Mouse (Mus musculus) cerebellum, adult 2 months (tissue): ENCODE results near the gene Kdm6a. TPM values are rescaled to one million over a fixed set of nuclear protein-coding genes. Genes with fewer than 3 reads are reported as not detected.

Source experiments
- DNase-seq, 2 experiments: peaks; one replicate each; pipeline ENCODE4 v3.0.0; 2021
- H3K27ac ChIP-seq: fragments of 200-500 bp; 2 replicates; pipeline ENCODE4 v1.5.1; 2012; ENCODE audit warnings: low read length, control low read depth, inconsistent platforms; ENCODE audit not compliant: insufficient read depth
- H3K27me3 ChIP-seq: fragments of 200-500 bp; 2 replicates; pipeline ENCODE4 v1.6.1; 2012; ENCODE audit warnings: inconsistent platforms, mild to moderate bottlenecking, low read length, moderate library complexity; ENCODE audit not compliant: control insufficient read depth, insufficient read depth
- H3K4me1 ChIP-seq: fragments of 200-500 bp; 2 replicates; pipeline ENCODE4 v1.6.1; 2011; ENCODE audit warnings: low read length; ENCODE audit not compliant: control insufficient read depth, insufficient read depth
- H3K4me3 ChIP-seq: fragments of 200-500 bp; replicated peaks from 2 replicates; pipeline ENCODE3; 2011; ENCODE audit warnings: mild to moderate bottlenecking, low read depth, low read length, control low read depth; ENCODE audit not compliant: insufficient read depth
- CTCF ChIP-seq: fragments of 200-500 bp; IDR thresholded peaks from 2 replicates; pipeline ENCODE4 v1.5.1; 2011; ENCODE audit warnings: low read depth, mild to moderate bottlenecking, control low read depth, low read length, moderate library complexity, borderline replicate concordance; ENCODE audit not compliant: insufficient read depth
- POLR2A ChIP-seq: fragments of 200-500 bp; IDR thresholded peaks from 2 replicates; pipeline ENCODE4 v1.6.1; 2011; ENCODE audit warnings: low read length, control low read depth, borderline replicate concordance; ENCODE audit not compliant: insufficient read depth
- WGBS: fragments of 180-500 bp; shearing (Covaris S2); methylation state at CpG from one replicate; pipeline ENCODE4 v1.1.7; 2018; 5-methylcytosine and 5-hydroxymethylcytosine counted together
- polyA plus RNA-seq: library from polyadenylated mRNA; depleted of rRNA; stranded (reverse); fragments of >200 nt; gene quantifications from 2 replicates; pipeline ENCODE4 v1.2.3, GENCODE M21; 2012

The Kdm6a gene
- polyA plus RNA-seq, 1 experiment: 23.4 TPM

DNA sequence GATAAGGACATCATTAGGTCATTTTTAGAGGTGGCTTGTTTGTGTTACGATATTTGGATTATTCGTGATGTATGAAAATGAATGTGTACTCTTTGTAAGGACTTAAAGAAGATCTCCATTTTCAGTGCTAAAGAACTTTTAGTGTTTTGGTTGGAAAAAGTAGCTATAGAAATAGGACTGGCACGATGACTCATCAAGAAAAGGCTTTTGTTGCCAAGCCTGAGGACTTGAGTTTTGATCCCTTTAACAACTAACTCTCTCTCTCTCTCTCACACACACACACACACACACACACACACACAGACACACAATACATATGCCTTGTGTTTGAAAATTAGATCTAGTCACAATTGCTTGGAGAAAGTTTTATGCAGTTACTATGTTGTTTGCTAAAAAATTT, 4.6 kb downstream of the Kdm6a start:
- no peak for TF ChIP-seq CTCF
- no peak overlapping the region for H3K27ac ChIP-seq
- DNase-seq: no peak
- no peaks in the 10 kb centered on the region for H3K27me3 ChIP-seq
- no peak overlapping the region for H3K4me3 ChIP-seq
- 43% methylated on average over 3 of the region's 3 CpGs for WGBS
- H3K4me1 ChIP-seq: no peaks in the 10 kb centered on the region

DNA sequence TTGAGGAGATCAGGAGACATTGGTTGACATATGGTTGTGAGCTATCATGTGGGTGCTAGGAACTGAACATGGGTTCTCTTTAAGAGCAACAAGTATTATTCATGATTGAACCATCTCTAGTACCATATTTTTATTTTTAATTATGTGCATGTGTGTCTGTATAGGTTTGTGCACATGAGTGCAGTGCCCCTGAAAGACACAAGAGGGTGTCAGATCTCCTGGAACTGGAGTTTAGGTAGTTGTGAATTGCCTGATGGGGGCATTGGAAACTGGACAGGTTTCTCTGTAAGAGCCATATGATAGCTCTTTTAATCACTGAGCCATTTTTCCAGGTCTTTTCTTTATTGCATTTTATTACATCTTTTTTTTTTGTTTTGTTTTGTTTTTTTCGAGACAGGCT, 6.6 kb downstream of the Kdm6a start:
- H3K27ac ChIP-seq: no peak overlapping the region
- WGBS: 71% methylated on average over 1 of the region's 1 CpGs
- TF ChIP-seq POLR2A (no peak), CTCF (no peak)
- no peaks in the 10 kb centered on the region for H3K27me3 ChIP-seq
- DNase-seq: no peak
- no peaks in the 10 kb centered on the region for H3K4me1 ChIP-seq
- H3K4me3 ChIP-seq: no peak overlapping the region

DNA sequence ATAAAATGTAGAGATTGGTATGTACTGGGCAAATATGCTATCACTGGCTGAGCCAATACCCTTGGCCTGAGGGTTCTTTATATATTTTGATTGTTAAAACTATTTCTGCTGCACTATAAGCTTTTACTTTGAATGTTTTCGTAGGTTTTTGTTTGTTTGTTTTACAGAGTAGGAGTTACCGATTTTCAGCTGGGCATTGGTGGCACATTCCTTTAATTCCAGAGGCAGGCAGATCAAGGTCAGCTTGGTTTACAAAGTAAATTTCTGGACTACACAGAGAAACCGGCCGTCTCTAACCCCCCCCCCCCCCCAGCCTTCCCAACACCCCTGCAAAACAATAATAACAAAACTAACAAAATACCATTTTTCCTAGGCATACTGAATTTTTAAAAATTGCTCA, 12.5 kb downstream of the Kdm6a start:
- no peak for DNase-seq
- WGBS: 59% methylated on average over 4 of the region's 4 CpGs
- TF ChIP-seq CTCF: no peak
- no peak for TF ChIP-seq POLR2A
- no peak overlapping the region for H3K4me3 ChIP-seq
- no peak overlapping the region for H3K27ac ChIP-seq
- H3K27me3 ChIP-seq: no peaks in the 10 kb centered on the region
- no peaks in the 10 kb centered on the region for H3K4me1 ChIP-seq

- TF ChIP-seq CTCF (no peak), POLR2A (no peak)
- no peaks in the 10 kb centered on the region for H3K27me3 ChIP-seq
- no peak overlapping the region for H3K4me3 ChIP-seq
- H3K27ac ChIP-seq: no peak overlapping the region
- WGBS: 74% methylated on average over 4 of the region's 4 CpGs
- no peak for DNase-seq
- H3K4me1 ChIP-seq: no peaks in the 10 kb centered on the region
Observed at GRCm38 (mm10) chrX:18177803-18178202, 15.4 kb downstream of the Kdm6a start.

- H3K27ac ChIP-seq: no peak overlapping the region
- DNase-seq: no peak
- 94% methylated on average over 1 of the region's 1 CpGs for WGBS
- H3K4me1 ChIP-seq: no peaks in the 10 kb centered on the region
- no peak overlapping the region for H3K4me3 ChIP-seq
- TF ChIP-seq POLR2A (no peak), CTCF (no peak)
- no peaks in the 10 kb centered on the region for H3K27me3 ChIP-seq
Observed at GRCm38 (mm10) chrX:18179492-18179891, 17.1 kb downstream of the Kdm6a start.

- Histone ChIP-seq H3K4me1 (no peaks in the 10 kb centered on the region; the same call in 1 of the 2 replicates), H3K27ac (no peak overlapping the region), H3K27me3 (no peaks in the 10 kb centered on the region), H3K4me3 (no peak overlapping the region)
- DNase-seq: no peak
- no peak for TF ChIP-seq POLR2A
- TF ChIP-seq CTCF: no peak
Observed at GRCm38 (mm10) chrX:18187203-18187602, 24.8 kb downstream of the Kdm6a start.

DNA sequence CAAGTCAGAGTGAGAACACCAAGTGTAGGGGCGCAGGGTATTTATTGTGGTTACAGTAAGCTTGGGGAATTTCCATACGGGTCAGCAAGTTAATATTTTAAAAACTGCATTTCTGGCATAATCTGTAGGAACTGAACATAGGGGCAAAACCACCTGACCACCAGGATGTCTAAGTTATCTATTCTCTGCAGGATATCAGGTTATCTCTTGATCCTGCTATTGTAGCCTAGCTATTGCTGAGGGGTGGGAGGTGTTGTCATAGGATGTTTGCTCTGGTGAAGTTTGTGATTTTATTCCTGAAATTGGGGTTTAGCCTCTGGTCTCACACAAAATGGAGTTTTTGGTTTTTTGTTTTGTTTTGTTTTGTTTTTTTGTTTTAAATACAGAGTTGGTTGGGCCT, 25.9 kb downstream of the Kdm6a start:
- Histone ChIP-seq H3K4me3 (no peak overlapping the region), H3K27me3 (no peaks in the 10 kb centered on the region), H3K4me1 (no peaks in the 10 kb centered on the region; the same call in 1 of the 2 replicates), H3K27ac (no peak overlapping the region)
- WGBS: 90% methylated on average over 2 of the region's 2 CpGs
- no peak for TF ChIP-seq CTCF
- TF ChIP-seq POLR2A: no peak
- no peak for DNase-seq

DNA sequence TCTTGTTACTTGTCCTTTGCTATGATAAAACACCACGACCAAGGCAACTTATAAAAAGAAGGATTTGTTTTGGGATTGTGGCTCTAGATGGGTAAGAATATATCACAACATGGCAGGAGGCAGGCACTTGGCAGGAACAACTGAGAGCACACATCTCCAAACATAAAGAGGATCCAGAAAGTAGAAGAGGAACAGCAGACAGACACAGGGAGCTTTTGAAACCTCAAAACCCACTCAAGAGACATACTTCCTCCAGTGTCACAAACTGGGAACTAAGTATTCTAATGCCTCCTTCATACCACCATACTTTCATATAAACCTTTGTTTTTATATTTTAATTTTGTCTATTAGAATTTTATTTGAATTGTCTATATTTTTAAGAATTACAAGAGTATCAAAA, 77.2 kb downstream of the Kdm6a start:
- DNase-seq: no peak
- Histone ChIP-seq H3K4me3 (no peak overlapping the region), H3K4me1 (no peaks in the 10 kb centered on the region), H3K27ac (no peak overlapping the region), H3K27me3 (no peaks in the 10 kb centered on the region)
- 39% methylated on average over 1 of the region's 1 CpGs for WGBS
- TF ChIP-seq CTCF (no peak), POLR2A (no peak)
